Mouse (Mus musculus): Measurements from ENCODE around the gene Gas2l1.
A peak's percentile ranks its signal among the peaks of the same experiment; 100 is the strongest.

Gene Gas2l1

DNA sequence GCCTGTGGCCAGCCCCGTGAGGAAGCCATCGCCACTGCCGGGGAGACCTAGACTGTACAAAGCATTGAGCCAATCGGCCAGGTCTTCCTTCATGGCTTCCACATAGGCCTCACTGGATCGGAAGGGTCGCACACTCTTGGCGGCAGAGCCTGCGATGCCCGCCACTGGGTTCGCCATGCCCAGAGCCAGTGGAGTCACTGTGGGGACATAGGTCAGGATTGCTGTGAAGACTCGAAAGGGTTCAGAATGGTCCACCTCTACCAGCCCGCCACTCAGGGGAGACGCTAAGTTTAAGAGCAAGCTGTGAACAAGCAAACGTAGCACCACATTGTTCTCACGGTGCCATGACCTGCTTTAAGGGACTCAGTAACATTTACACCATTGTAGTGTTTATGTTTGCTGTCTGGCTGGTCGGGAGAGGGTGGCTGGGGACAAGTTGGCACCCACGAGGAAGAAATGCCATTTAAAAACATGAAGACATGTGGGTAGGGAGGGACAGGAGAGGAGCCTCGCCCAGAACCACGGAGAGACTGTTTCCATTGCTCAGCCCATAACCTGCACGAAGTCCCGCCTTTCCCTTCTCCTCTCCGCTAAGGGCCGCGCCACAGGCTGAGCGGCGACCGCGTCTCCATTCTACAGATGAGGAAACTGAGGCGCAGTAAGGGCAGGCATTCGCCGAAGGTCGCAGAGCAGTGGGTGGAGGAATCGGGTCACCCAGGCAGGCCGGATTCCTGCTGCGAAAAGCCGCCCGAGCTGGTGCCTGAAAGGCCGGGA is 658 bp downstream of the Gas2l1 start:
- DNase-seq (ENCODE audit: low spot score in 2 of 2) = peak; percentile 46 to 49

DNA sequence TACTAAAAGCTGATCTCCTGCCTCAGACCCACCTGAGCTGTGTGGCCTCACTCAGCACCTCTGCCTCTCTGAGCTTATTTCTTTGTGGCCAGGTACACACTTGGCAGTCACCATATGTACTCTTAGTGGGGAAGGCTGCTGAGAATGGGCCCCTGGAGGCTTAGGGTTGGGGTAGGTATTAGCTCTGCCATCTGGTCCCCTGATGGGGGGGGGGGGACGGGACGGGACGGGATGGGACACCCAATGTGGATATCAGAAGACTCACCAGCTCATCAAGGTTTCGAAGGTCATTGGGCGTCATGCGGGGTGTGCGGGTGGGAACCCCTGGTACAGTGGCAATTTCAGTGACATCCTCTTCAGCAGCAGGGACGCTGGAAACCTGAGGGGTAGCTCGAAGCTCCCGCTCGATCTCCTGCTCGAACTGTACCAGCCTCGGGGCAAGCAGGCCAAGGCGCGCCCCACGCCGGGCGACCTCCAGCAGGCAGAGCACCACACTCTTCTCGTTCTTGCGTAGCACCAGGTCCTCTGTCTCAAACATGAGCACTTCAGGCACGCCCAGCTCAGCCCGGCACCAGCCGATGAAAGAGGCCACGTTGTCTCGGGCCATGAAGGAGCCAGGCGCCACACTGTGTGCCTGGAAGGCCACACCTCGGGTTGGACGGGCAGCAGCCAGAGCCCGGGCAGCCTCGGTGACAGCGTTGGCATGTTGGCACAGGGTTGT is 1.4 kb downstream of the Gas2l1 start:
- DNase-seq (ENCODE audit: low spot score in 2 of 2) = peak in 1 of 2 experiments; percentile 45

DNA sequence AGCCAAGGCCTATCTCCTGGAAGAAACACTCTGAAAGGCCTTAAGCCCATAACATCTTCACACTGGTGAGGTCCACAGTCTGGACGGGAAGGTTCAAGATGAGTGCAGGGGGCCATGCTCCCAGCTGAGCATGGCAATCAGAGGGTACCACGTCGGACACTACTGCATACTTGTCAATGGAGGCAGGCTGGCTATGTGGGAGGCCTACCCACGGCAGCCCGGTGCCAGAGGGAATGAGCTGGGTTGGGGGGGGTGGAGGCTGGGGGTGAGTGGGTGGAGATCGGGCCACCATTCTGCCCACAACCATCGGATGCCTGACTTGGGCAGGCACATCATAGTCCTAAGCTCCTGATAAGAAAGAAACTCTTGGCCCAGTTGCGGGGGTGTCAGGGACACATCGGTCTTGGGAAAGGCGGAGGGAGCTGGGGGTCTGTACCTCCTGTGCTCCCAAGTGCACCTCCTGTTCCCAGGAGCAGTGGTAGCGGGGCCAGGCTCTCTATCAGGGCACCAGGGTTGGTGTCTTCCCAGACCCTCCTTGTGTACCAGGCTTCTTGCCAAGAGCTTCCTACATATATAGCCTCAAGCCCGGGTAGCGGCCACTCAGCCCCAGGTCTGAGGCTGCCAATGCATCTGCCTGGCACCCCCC is 2.1 kb downstream of the Gas2l1 start:
- DNase-seq (ENCODE audit: low spot score in 2 of 2) = no peak

DNA sequence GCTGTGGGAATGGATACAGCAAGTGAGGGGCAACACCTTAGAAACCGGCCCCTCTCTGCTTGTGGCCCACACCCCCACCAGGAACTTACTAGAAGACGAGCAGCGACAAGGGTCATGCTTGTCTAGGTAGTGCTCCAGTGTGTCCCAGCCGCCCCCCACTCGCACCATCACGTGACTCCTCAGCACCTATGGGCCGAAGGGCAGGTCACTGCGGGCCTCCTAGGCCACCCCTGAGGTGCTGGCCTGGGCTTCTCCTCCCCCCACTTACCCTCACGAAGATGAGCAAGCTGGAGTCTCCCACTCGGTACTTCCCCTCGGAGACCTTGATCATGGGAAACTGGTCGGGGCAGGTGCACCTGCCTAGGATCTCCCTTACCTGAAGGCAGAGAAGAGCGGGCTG is 2.8 kb downstream of the Gas2l1 start:
- DNase-seq (ENCODE audit: low spot score in 2 of 2) = no peak

DNA sequence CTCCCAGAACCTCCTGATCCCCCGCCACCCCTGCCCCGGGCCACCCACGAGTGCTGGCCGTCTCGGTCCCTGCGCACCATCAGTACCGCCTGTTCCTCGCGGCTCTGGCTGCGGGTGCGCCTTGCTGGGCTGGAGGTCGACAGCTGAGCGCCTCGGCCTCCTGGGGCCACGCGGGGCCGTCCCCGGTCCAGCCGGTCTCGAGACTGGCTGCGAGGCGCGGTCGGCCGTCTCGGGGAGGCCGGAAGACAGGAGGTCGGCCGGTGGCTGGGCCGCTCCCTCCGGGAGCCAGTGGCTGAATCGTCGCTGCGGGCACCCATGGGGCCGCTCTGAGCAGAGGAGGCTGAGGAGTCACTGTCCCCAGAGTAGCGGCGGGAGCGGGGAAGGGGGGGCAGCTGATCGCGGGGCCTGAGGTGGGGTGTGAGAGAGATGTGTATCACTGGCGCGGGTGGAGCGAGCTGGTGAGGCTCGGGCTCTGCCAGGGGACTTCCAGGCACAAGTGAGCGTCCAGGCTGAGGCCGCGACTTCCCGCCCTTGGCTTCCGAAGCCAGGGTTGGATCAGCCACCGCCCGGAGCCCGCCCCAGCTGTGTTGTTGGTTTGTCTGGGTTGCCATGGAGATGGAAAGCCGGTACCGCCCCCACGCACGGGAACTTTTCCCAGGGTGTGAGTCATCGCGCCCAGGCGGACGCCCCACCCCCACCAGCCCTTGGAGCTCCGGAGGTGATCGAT is 3.6 kb downstream of the Gas2l1 start:
- peak; percentile 97 for DNase-seq (ENCODE audit: low spot score in 2 of 2)

DNA sequence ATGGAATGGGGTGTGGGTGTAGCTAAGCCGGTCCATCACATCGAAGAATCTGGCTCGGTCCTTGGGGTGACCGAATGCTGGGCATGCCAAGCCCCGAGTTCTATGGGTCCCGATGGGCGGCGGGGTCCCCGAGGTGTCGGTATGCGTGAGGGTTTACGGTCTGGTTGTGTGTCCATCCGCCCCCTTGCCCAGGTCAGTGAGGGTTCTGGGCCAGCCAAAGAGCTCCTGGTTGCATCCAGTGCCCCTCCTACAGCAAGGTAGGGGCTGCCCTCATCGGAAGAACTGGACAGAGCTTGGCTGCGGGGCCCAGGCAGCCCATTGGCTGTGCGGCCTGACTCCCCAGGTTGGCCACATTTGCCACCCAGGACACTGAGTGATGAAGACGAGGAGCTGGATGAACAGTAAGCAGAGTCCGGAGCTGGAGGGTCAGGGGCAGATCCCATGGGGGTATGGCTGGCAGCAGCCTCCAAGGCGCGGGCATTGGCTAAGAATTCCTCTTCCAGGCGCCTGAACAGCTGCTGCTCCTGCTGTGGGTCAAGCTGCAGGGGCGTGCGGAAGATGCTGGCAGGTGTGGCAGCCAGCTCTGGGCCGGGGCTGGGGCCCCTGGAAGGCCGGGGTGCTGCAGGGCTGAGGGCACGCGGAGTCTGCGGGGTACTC is 4.2 kb downstream of the Gas2l1 start:
- peak; percentile 28 to 30 for DNase-seq (ENCODE audit: low spot score in 2 of 2)

DNA sequence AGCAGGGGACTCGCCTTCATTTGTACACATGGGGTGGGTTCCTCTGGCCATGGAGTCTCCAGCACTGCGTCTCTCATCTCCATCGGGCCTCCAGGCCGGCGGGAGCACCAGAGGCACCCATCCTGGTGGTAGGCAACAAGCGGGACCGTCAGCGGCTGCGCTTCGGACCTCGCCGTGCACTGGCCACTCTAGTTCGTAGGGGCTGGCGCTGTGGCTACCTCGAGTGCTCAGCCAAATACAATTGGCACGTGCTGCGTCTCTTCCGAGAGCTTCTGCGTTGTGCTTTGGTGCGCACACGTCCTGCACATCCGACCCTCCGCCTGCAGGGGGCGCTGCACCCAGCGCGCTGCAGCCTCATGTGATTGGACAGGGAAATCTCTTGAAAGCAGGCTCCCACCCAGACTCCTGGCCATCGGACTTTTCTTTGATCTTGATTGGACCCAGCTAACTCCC is 5.4 kb downstream of the Gas2l1 start:
- DNase-seq (ENCODE audit: low spot score in 2 of 2) = peak; percentile 58 to 77

DNA sequence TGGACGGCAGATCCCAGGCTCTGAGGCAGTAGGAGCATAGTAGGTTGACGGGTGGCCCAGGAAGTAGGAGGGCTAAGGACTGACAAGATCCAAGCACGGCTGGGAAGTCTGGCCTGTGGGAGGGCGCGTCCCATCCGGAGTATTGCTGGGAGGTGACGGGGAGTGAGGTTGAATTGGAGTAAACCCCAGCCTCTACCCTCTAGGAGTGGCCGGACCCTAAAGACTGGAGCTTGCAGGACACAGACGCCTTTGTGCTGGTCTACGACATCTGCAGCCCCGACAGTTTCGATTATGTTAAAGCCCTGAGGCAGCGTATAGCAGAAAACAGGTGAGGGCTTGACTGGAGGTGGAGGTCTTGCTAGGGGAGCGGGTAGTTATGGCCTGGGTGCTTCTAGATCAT is 5.9 kb downstream of the Gas2l1 start:
- DNase-seq (ENCODE audit: low spot score in 2 of 2) = no peak

DNA sequence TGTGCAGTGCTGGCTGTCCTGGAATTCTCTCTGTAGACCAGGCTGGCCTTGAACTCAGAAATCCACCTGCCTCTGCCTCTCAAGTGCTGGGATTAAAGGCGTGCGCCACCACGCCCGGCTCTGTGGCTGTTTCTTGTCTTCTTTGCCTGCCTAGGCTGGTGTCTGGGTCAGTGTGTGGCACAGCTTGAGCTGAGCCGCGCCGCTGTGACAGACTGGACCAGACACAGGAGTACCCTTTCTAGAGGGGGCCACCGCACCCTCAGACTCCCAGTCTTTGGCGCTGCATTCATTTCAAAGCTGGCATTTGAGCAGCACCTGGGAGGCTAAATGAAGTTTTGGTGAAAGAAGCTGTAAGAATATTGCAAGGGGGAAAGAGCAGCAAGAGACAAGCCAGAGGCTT is 6.3 kb downstream of the Gas2l1 start:
- peak in 1 of 2 experiments; percentile 29 for DNase-seq (ENCODE audit: low spot score in 2 of 2)

DNA sequence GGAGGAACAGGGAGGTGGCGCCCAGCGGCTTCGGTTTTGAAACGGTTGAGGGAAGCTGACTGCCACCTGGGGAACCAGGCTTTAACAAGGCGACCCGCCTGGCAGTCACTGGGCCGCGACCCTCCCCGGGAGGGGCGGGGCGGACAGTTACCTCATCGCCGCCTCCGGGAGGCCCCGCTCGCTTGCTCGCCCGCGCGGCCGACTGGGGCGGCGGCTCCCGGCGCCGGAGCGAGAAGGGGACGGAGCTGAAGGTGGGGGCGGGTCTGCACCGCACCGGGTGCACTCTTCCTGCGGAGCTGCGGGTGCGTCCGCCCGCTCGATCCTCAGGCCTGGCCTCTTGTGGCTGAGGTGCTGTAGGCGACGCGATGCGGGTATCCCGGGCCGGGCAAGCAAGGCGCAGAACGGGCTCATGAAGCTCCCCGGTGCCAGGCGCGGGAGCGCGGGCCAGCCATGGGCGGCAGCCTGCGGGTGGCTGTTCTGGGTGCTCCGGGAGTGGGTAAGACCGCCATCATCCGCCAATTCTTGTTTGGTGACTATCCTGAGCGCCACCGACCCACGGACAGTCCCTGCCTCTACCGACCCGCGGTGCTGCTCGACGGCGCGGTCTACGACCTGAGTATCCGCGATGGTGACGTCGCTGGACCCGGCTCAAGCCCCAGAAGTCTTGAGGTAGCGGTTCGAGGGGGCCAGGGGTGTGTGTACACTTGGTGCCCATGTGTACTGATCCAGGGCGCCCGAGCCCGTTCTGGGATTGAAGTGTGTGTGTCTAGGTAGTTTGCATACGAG is 7.1 kb downstream of the Gas2l1 start, which contains the start of gene Rasl10a:
Gene Rasl10a, plus strand, starts transcription at position 273 of the 786 bp plus-strand sequence.
- peak; percentile 51 to 63 for DNase-seq (ENCODE audit: low spot score in 2 of 2)

DNA sequence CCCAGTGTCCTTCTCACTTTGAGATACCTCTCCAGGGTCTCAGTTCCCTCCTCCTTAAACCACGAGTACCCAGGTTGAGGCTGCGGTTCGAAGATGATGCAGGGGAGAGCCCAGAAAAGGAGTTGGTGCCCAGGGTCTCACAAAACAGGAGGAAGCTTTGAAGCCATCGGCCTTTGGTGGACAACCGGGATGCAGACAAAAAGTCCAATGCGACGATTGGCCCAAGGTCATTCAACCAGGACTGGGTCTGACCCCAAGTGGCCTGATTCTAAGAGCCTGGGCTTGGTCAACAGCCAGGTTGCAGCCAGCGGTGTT is 7.6 kb downstream of the Gas2l1 start:
- peak in 1 of 2 experiments; percentile 26 for DNase-seq (ENCODE audit: low spot score in 2 of 2)

DNA sequence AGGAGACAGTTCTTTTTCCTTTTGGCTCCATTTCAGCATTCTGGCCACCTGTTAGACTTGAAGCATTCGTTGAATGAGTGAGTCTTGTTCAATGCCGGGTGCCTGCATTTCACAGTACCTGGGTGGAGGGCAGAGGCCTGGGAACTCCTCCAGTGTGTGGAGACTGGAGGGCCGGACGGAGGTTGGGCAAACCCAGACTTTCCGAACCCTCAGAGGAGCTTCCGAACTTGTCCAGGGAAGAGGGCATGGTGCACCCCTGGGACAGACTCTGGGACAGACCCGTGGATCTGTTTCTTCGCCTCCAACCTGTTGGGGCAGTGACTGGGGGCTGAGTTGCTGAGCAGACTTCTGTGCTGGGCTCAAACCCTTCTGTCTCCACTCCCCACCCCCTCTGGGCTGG is 8.1 kb downstream of the Gas2l1 start:
- DNase-seq (ENCODE audit: low spot score in 2 of 2) = no peak

DNA sequence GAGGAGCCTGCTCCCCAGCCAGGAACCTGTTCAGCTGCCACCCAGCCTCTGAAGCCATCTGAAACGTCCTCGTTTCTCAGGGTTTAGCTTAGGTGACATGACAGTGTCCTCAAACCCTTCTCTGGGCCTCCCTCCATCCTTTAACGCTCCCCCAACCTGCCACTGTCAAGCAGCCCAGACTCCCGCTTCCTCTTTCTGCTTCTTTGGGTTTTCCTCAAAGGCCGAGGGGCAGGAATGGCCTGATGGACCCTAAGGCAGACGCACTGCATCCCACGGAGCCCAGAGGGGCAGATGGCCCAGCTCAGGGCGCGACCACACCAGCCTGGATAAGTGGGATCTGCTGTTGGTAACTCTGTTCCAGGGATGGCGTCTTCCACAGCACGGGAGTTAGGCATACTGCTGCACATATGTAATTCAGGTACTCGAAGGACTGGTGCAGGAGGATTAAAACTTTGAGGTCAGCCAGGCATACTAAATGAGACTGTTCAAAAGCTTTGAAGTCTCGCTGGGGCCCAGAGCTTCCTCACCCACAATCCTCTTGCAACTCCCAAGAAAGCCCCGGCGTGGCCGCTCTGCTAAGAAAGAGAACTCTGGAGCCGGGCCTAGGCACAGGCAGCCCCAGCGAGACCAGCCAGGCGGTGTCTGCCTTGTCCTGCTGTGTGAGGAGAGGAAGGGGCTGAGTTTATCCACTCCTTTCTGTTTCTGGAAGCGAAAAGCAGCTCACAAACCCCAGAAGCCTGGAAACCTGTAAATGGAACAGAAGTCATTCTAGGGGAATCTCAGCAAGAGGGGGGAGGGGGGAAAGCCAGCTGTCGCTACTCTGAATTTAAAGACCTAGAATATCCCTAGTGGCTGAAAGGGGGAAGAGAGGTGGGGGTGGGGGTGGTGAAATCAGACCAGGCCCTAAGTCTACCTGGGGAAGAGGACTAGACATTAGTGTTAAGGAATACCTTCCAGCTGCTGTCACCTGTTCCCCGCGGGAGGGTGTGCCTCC is 8.9 kb downstream of the Gas2l1 start:
- DNase-seq (ENCODE audit: low spot score in 2 of 2) = no peak

DNA sequence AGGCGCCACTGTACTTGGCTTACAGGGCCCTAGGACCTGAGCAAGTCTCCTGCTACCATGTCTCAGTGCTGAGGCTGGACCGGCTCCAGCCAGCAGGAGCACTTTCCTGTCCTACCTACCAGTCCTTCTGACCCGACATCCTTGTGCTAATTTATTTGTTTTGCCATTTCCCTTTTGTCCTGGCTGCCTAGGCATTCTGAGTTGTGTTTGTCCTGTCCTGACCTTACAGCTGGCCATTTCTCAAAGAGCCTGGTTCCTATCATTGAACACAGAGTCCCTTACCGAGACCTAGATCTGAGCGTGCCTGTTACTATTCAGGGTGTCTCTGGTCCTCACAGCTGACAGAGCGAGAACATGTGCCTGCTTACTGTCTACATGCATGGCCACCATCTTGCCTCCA is 10.3 kb downstream of the Gas2l1 start:
- no peak for DNase-seq (ENCODE audit: low spot score in 2 of 2)

DNA sequence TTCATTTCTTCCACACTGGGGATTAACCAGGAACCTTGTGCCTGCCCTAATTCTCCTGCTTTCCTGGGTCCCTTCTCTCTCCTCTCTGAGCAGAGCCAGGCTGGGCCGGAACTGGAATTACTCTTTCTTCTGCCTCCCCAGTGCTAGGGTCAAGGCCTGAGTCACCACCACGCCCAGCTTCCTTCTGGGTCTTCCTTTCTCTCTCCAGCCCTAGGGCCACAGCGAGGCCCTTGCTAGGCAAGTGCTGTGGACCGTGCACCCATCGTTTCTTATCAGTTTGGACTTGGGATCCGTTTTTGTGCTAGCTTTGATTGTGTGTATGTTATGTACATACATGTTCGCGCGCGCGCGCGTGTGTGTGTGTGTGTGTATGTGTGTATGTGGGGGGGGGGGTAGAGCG is 11.0 kb downstream of the Gas2l1 start:
- DNase-seq (ENCODE audit: low spot score in 2 of 2) = no peak

DNA sequence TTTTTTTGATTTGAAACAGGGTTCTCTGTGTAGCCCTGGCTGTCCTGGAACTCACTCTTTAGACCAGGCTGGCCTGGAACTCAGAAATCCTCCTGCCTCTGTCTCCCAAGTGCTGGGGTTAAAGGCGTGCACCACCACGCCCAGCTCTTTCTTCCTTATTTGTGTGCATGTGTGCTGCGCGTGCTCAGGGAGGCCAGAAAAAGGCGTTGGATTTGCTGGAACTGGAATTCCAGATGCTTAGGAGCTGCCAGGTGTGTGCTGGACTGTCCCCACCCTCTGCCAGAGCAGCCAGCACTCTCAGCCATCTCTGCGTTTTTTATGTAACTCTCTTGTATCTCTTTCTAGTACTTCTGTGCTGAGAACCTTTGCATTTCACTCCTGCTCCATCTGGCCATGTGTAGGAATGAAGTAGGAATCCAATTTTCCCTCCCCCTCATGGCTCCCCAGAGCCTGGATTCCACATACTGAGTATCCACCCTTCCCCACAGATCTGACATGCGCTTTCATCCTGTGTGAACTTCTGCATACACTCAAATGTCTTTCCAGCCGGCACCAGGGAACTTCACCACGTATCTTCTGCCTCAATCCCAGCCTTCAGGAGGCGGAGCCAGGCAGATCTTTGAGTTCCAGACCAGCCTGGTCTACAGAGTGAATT is 12.8 kb downstream of the Gas2l1 start:
- DNase-seq (ENCODE audit: low spot score in 2 of 2) = peak; percentile 54 to 84

DNA sequence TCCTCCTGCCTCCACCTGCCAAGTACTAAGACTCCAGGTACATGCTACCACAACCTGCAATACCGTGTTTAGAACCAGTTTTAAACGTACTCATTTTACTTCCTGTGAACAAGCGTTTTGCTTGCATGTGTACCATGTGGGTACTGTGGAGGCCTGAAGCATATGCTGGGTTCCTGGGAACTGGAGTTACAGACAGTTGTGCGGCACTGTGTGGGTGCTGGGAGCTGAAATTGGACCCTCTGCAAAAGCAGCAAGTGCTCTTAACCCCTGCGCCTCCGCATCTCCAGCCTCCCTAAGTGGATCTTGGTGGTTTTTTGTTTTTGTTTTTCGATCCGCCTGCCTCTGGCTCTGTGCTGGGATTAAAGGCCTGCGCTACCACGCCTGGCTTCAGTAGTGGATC is 13.5 kb downstream of the Gas2l1 start:
- no peak for DNase-seq (ENCODE audit: low spot score in 2 of 2)

DNA sequence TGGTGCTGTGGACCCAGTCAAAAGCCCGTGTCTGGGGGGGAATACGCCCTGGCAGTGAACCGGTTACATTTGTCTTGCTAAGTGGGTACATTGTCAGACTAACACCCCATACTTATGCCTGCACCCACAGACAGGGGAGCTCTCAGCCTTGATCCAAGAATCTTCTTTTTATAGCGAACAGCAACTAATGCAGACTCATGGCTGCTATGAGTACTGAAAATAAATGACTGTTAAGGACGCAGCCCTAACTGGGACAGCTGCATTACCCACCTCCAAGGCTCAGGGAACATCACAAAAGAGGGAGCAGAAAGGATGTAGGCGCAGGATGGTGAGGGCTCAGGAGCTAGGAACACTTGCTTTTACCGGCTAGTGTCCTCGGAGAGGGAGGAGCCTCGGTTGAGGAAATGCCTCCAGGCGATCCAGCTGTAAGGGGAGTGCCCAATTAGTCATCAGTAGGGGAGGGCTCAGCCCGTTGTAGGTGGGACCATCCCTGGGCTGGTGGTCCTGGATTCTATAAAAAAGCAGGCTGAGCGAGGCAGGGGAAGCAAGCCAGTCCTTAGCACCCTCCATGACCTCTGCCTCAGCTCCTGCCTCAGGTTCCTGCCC is 18.7 kb downstream of the Gas2l1 start:
- peak; percentile 49 to 64 for DNase-seq (ENCODE audit: low spot score in 2 of 2)

Measured in frontal cortex, postnatal 36 days (tissue).